Comparison of ENCODE assay signal across 8 mouse cellular contexts in the genomic region with DNA sequence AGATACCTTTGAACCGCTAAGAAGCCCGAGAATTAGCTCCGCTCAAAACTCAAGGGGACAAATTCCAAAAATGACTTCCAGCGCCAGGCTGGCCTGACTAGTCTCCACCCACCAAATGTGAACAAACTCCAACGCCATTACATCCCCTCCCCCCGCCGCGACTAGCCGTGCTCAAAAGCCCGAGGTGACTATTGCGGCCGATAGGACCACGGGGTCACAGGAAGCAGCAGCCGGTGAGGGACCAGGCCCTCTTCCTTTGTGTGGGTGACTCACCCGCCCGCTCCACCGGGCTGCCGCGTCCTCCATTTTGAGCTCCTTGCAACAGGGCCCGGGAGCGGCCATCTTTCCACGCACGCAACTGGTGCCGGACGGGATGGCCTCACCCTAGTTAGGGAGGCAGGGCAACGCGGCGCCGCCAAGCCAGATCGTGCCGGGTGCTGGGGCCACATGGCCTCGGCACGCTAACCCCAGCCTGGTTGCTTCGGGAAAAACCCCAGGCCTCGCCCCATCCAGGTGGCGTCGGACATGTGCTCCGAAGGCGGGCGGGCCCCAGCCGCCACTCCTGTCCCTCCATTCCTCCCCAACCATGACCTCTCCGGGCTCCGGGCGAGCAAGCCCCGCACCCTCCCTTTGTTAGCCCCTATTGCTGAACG. TPM values are rescaled to one million over a fixed set of nuclear protein-coding genes. Genes with fewer than 3 reads are reported as not detected.
DNase-seq lines count a peak whose midpoint lies in the region; ATAC-seq and TF ChIP-seq lines count a peak whose summit lies in the region.

No protein-coding gene starts in this region.

- H3K27ac ChIP-seq in gastrocnemius, adult 2 months: peak overlapping the region; percentile 93
- H3K27ac ChIP-seq in hindbrain, postnatal 0 days: peak overlapping the region; percentile 98

- peak overlapping the region; percentile 59 for H3K4me2 ChIP-seq in hindbrain, postnatal 0 days (ENCODE audit: low read depth, low read length)

- under 1% methylated on average over 46 of the region's 46 CpGs for WGBS in hindbrain, postnatal 0 days

- TF ChIP-seq CTCF in gastrocnemius, adult 2 months (IDR thresholded peaks at IDR 0.05): no peak
- no peak for TF ChIP-seq CTCF in hindbrain, postnatal 0 days (IDR thresholded peaks at IDR 0.05; ENCODE audit: low read depth)

- H3K9me3 ChIP-seq in hindbrain, postnatal 0 days (ENCODE audit: low read length): no peaks in the 10 kb centered on the region

- peak overlapping the region; percentile 100 for H3K9ac ChIP-seq in hindbrain, postnatal 0 days (replicated peaks; ENCODE audit: low read length)

- intact Hi-C loops in gastrocnemius, adult 2 months (cut with DNase I): no loop called here
- intact Hi-C loops in left cerebral cortex, postnatal 10 days (cut with DNase I): no loop called here

- peak overlapping the region; percentile 91 for H3K4me3 ChIP-seq in gastrocnemius, adult 2 months
- H3K4me3 ChIP-seq in hindbrain, postnatal 0 days (ENCODE audit: low read length): peak overlapping the region; percentile 98

- peak; percentile 34 for ATAC-seq in hindbrain, postnatal 0 days
- ATAC-seq in megakaryocyte progenitor cell, adult 5-6 weeks (replicated peaks; ENCODE audit: poor library complexity): peak; percentile 29

- peak; percentile 75 for DNase-seq in R1 (ENCODE audit: low read depth, low spot score)
- DNase-seq in cerebellum, postnatal 36 days: peak; percentile 71 to 73
- DNase-seq in gastrocnemius, adult 2 months: peak; percentile 77
- peak; percentile 85 for DNase-seq in hindbrain, postnatal 0 days (ENCODE audit: low spot score)
- DNase-seq in left cerebral cortex, postnatal 10 days (ENCODE audit: extremely low spot score in 1 of 2, low spot score in 2 of 2): peak; percentile 59 to 90
- DNase-seq in right cerebral cortex, postnatal 10 days (ENCODE audit: low spot score in 2 of 2): peak; percentile 85 to 88
- peak; percentile 79 for DNase-seq in urinary bladder, postnatal 14 days (ENCODE audit: low spot score)

- peaks cover 5% of the 10 kb centered on the region; the same call in 1 of the 2 replicates for H3K4me1 ChIP-seq in hindbrain, postnatal 0 days (ENCODE audit: insufficient read depth, low read length)

- H3K27me3 ChIP-seq in hindbrain, postnatal 0 days (ENCODE audit: insufficient read depth, low read length): no peaks in the 10 kb centered on the region

- H3K36me3 ChIP-seq in hindbrain, postnatal 0 days (ENCODE audit: insufficient read depth, low read length): peaks cover 24% of the 10 kb centered on the region

RNA-seq across cellular contexts. Expression of a gene that starts 8.1 kb away (rescaled TPM):
- total RNA-seq in gastrocnemius, adult 2 months (2021): 100 to 1,000 TPM; 390 to 557 TPM
- 5,514 and 5,628 TPM in 2 replicates for total RNA-seq in hindbrain, postnatal 0 days (2014; rRNA removed)
- 2,472 and 2,549 TPM in 2 replicates for polyA plus RNA-seq in hindbrain, postnatal 0 days (2015; fragmentation: Nextera tagmentation; extraction: Ambion mirVana)
- total RNA-seq in left cerebral cortex, postnatal 10 days (2021): 1,000 to 10,000 TPM; 3,801 to 3,978 TPM
- 20,259 and 20,522 TPM in 2 replicates for total RNA-seq in megakaryocyte progenitor cell, adult 5-6 weeks (2015)
- 11,199 and 11,450 TPM in 2 replicates for total RNA-seq in megakaryocyte progenitor cell, adult 5-6 weeks (2017)

RNA-seq across cellular contexts. Expression of a gene that starts 32.2 kb away (rescaled TPM):
- total RNA-seq in gastrocnemius, adult 2 months (2021): not detected
- total RNA-seq in hindbrain, postnatal 0 days (2014; rRNA removed): 2.5 TPM in 1 of 2 replicates, not detected in the other
- 2.3 and 3.4 TPM in 2 replicates for polyA plus RNA-seq in hindbrain, postnatal 0 days (2015; fragmentation: Nextera tagmentation; extraction: Ambion mirVana)
- total RNA-seq in left cerebral cortex, postnatal 10 days (2021): 1 to 10 TPM in 1 of 2 experiments, under 1 TPM in 1; 0.88 to 1.8 TPM
- not detected in 2 replicates for total RNA-seq in megakaryocyte progenitor cell, adult 5-6 weeks (2015)
- total RNA-seq in megakaryocyte progenitor cell, adult 5-6 weeks (2017): not detected in 2 replicates

RNA-seq across cellular contexts. Expression of a gene that starts 32.8 kb away (rescaled TPM):
- total RNA-seq in gastrocnemius, adult 2 months (2021): 10 to 100 TPM; 19.8 to 22.0 TPM
- total RNA-seq in hindbrain, postnatal 0 days (2014; rRNA removed): 25.7 and 36.3 TPM in 2 replicates
- polyA plus RNA-seq in hindbrain, postnatal 0 days (2015; fragmentation: Nextera tagmentation; extraction: Ambion mirVana): 20.9 and 22.0 TPM in 2 replicates
- 10 to 100 TPM; 21.1 to 21.2 TPM for total RNA-seq in left cerebral cortex, postnatal 10 days (2021)
- total RNA-seq in megakaryocyte progenitor cell, adult 5-6 weeks (2015): 24.5 and 38.6 TPM in 2 replicates
- 27.1 and 44.0 TPM in 2 replicates for total RNA-seq in megakaryocyte progenitor cell, adult 5-6 weeks (2017)

RNA-seq across cellular contexts. Expression of a gene that starts 37.8 kb away (rescaled TPM):
- under 1 TPM; 0.08 to 0.11 TPM for total RNA-seq in gastrocnemius, adult 2 months (2021)
- 0.61 and 0.63 TPM in 2 replicates for total RNA-seq in hindbrain, postnatal 0 days (2014; rRNA removed)
- 0.71 and 0.88 TPM in 2 replicates for polyA plus RNA-seq in hindbrain, postnatal 0 days (2015; fragmentation: Nextera tagmentation; extraction: Ambion mirVana)
- total RNA-seq in left cerebral cortex, postnatal 10 days (2021): under 1 TPM; 0.66 to 0.83 TPM
- 21.4 and 23.4 TPM in 2 replicates for total RNA-seq in megakaryocyte progenitor cell, adult 5-6 weeks (2015)
- total RNA-seq in megakaryocyte progenitor cell, adult 5-6 weeks (2017): 13.7 and 20.4 TPM in 2 replicates

Comparison
In these comparisons a context has a peak if more than half of its experiments do, and no peak if none do; other contexts are left out.
1. Peak in every context shown above with its lines: DNase-seq, ATAC-seq, H3K4me3 ChIP-seq and H3K27ac ChIP-seq.